Mouse (Mus musculus) erythroblast, adult 5-6 weeks (primary cell): ENCODE data around the gene Kcnj12. TPM values are rescaled to one million over a fixed set of nuclear protein-coding genes. Genes with fewer than 3 reads are reported as not detected.

Experiments
- ATAC-seq: replicated peaks from 2 replicates; pipeline ENCODE4 v1.8.0; 2016; ENCODE audit warnings: moderate number of reproducible peaks, mild to moderate bottlenecking, moderate TSS enrichment, inconsistent platforms; ENCODE audit not compliant: poor library complexity, low FRiP score, severe bottlenecking
- total RNA-seq, 2 experiments: library from RNA; stranded (forward) in 1 of 2; stranded (reverse) in 1 of 2; fragments of 150-400 nt in 1 of 2; fragments of 200-764, 138-1000 nt in 1 of 2; gene quantifications; 2 replicates each; pipeline versions ENCODE4 v1.2.3 to v1.2.4; 2015 to 2017; ENCODE audit warnings: low replicate concordance in 2 of 2

Gene Kcnj12
- total RNA-seq, 2 experiments from 2014 or later, result not detected

GRCm38 (mm10) chr11:61023416-61024200, 1.2 kb downstream of the Kcnj12 start:
- no peak for ATAC-seq

- no peak for ATAC-seq
Observed at GRCm38 (mm10) chr11:61024388-61024787, 2.0 kb downstream of the Kcnj12 start.

GRCm38 (mm10) chr11:61024996-61025395, 2.6 kb downstream of the Kcnj12 start:
- ATAC-seq, result no peak

- ATAC-seq, result no peak
Observed at GRCm38 (mm10) chr11:61025594-61025993, 3.2 kb downstream of the Kcnj12 start.

GRCm38 (mm10) chr11:61026381-61026780, 4.0 kb downstream of the Kcnj12 start:
- ATAC-seq, result no peak

GRCm38 (mm10) chr11:61027160-61027559, 4.8 kb downstream of the Kcnj12 start:
- no peak for ATAC-seq

GRCm38 (mm10) chr11:61028211-61028950, 6.0 kb downstream of the Kcnj12 start:
- no peak for ATAC-seq

- ATAC-seq, result no peak
Observed at GRCm38 (mm10) chr11:61029116-61029740, 6.9 kb downstream of the Kcnj12 start.

- ATAC-seq, result no peak
Observed at GRCm38 (mm10) chr11:61029864-61030595, 7.7 kb downstream of the Kcnj12 start.

GRCm38 (mm10) chr11:61031137-61031536, 8.8 kb downstream of the Kcnj12 start:
- no peak for ATAC-seq

- ATAC-seq, result no peak
Observed at GRCm38 (mm10) chr11:61031658-61032445, 9.5 kb downstream of the Kcnj12 start.

GRCm38 (mm10) chr11:61032481-61032880, 10.1 kb downstream of the Kcnj12 start:
- no peak for ATAC-seq

GRCm38 (mm10) chr11:61033160-61033559, 10.8 kb downstream of the Kcnj12 start:
- ATAC-seq, result no peak

GRCm38 (mm10) chr11:61036639-61037038, 14.3 kb downstream of the Kcnj12 start:
- no peak for ATAC-seq

- ATAC-seq, result no peak
Observed at GRCm38 (mm10) chr11:61038277-61038782, 16.0 kb downstream of the Kcnj12 start.

GRCm38 (mm10) chr11:61040856-61041652, 18.7 kb downstream of the Kcnj12 start:
- no peak for ATAC-seq

GRCm38 (mm10) chr11:61042593-61042992, 20.2 kb downstream of the Kcnj12 start:
- no peak for ATAC-seq
